16 mouse cellular contexts compared by ENCODE assay signal in genomic region chr4:107552696-107553095, GRCm38 (mm10).
DNase-seq lines count a peak whose midpoint lies in the region; ATAC-seq lines count a peak whose summit lies in the region.
"Had no signal": no experiment of that assay in that cellular context is flagged by ENCODE, and none has a peak within 500 bp of the region (broad histone marks: within the 10 kb centered on the region; RNA-seq: fewer than 3 reads in every experiment).

No protein-coding gene starts in this region.

- H3K4me2 ChIP-seq in heart, embryonic 12.5 days = no peak overlapping the region
- H3K4me2 ChIP-seq in heart, embryonic 14.5 days (ENCODE audit: low read length) = no peak overlapping the region
- H3K4me2 ChIP-seq: hindbrain, embryonic 14.5 days; liver, embryonic 15.5 days; neural tube, embryonic 15.5 days had no signal

- H3K9me3 ChIP-seq in heart, embryonic 12.5 days (replicated peaks) = no peaks in the 10 kb centered on the region; the same call in 1 of the 2 replicates
- H3K9me3 ChIP-seq in heart, embryonic 14.5 days (ENCODE audit: control insufficient read depth, low read length) = no peaks in the 10 kb centered on the region
- H3K9me3 ChIP-seq: forebrain, embryonic 10.5 days; limb, embryonic 10.5 days; liver, embryonic 15.5 days; neural tube, embryonic 15.5 days had no signal

- H3K36me3 ChIP-seq in heart, embryonic 12.5 days = no peaks in the 10 kb centered on the region
- H3K36me3 ChIP-seq in heart, embryonic 14.5 days (ENCODE audit: control insufficient read depth, insufficient read depth, low read length) = no peaks in the 10 kb centered on the region
- H3K36me3 ChIP-seq: forebrain, embryonic 10.5 days; limb, embryonic 10.5 days; liver, embryonic 15.5 days; neural tube, embryonic 15.5 days had no signal

- H3K4me3 ChIP-seq in heart, embryonic 12.5 days = no peak overlapping the region
- H3K4me3 ChIP-seq in heart, embryonic 14.5 days (ENCODE audit: control insufficient read depth in 1 of 2, insufficient read depth in 1 of 2, low read depth in 1 of 2, low read length in 2 of 2) = no peak overlapping the region
- H3K4me3 ChIP-seq: forebrain, embryonic 10.5 days; limb, embryonic 10.5 days; liver, embryonic 15.5 days; megakaryocyte, embryonic 14.5 days; neural tube, embryonic 15.5 days had no signal

- no peak overlapping the region for H3K27ac ChIP-seq in heart, embryonic 12.5 days (ENCODE audit: poor library complexity, severe bottlenecking)
- no peak overlapping the region for H3K27ac ChIP-seq in heart, embryonic 14.5 days (replicated peaks in 1 of 2; ENCODE audit: control insufficient read depth in 1 of 2, insufficient read depth in 1 of 2, low read depth in 2 of 2, low read length in 2 of 2)
- H3K27ac ChIP-seq: forebrain, embryonic 10.5 days; hindbrain, embryonic 14.5 days; liver, embryonic 15.5 days; neural tube, embryonic 15.5 days had no signal

- no peak for ATAC-seq in heart, embryonic 12.5 days (ENCODE audit: insufficient number of reproducible peaks, low FRiP score)
- ATAC-seq in heart, embryonic 14.5 days (ENCODE audit: insufficient number of reproducible peaks, insufficient read depth, low FRiP score, low read depth) = peak; percentile 31; the same call in 1 of the 2 replicates
- no peak for ATAC-seq in erythroblast, adult 5-6 weeks (replicated peaks; ENCODE audit: low FRiP score, poor library complexity, severe bottlenecking)
- ATAC-seq: Patski had no signal

- 38% methylated on average over 5 of the region's 5 CpGs for WGBS in heart, embryonic 12.5 days
- WGBS in heart, embryonic 14.5 days = 21% methylated on average over 5 of the region's 5 CpGs

- H3K4me1 ChIP-seq in heart, embryonic 12.5 days (replicated peaks) = peaks cover 13% of the 10 kb centered on the region
- peaks cover 8 to 11% of the 10 kb centered on the region in 2 experiments for H3K4me1 ChIP-seq in heart, embryonic 14.5 days (ENCODE audit: control insufficient read depth in 2 of 2, insufficient read depth in 2 of 2, low read length in 2 of 2)
- H3K4me1 ChIP-seq: liver, embryonic 15.5 days had no signal

- H3K27me3 ChIP-seq in heart, embryonic 12.5 days (replicated peaks) = no peaks in the 10 kb centered on the region
- H3K27me3 ChIP-seq in heart, embryonic 14.5 days (ENCODE audit: control insufficient read depth, insufficient read depth, low read length) = no peaks in the 10 kb centered on the region
- H3K27me3 ChIP-seq: liver, embryonic 15.5 days; neural tube, embryonic 15.5 days; Patski had no signal

- DNase-seq in heart, adult 11 months = peak; percentile 82
- DNase-seq in lung, postnatal 10 days = peak; percentile 38
- DNase-seq in lung, adult 18-20 months = no peak
- peak; percentile 64 for DNase-seq in adipocyte (ENCODE audit: low spot score)
- DNase-seq in lung, postnatal 36 days = no peak
- DNase-seq: cerebellum, adult 9-10 months had no signal

- no peak overlapping the region for H3K9ac ChIP-seq in heart, embryonic 12.5 days
- H3K9ac ChIP-seq in heart, embryonic 14.5 days (ENCODE audit: low read length) = no peak overlapping the region
- H3K9ac ChIP-seq: hindbrain, embryonic 14.5 days; liver, embryonic 15.5 days; neural tube, embryonic 15.5 days had no signal

Comparison
In these comparisons a context has a peak if more than half of its experiments do, and no peak if none do; other contexts are left out.
1. DNase-seq: peak in heart, adult 11 months (single experiment), lung, postnatal 10 days (single experiment) and adipocyte (single experiment); none in lung, adult 18-20 months (0 of 2) and lung, postnatal 36 days (single experiment).